Mouse (Mus musculus) MEL (cell line): ENCODE data around the gene Arfip1.

ENCODE experiments used
- CHD1 ChIP-seq: IDR thresholded peaks from 2 replicates; pipeline ENCODE4 v1.6.1; 2012; ENCODE audit warnings: low read depth, mild to moderate bottlenecking, inconsistent platforms, low read length, improper control_type of control experiment
- CTCF ChIP-seq, 3 experiments: IDR thresholded peaks in 2 of 3; conservative IDR thresholded peaks in 1 of 3; 2 replicates each; pipeline ENCODE4 v1.5.1; 2011 to 2012; ENCODE audit warnings: low read length in 3 of 3, low read depth in 2 of 3, mild to moderate bottlenecking in 2 of 3, improper control_type of control experiment in 1 of 3, inconsistent platforms in 1 of 3, mixed read lengths in 1 of 3, moderate library complexity in 1 of 3; ENCODE audit not compliant: control insufficient read depth in 1 of 3, insufficient read depth in 1 of 3, poor library complexity in 1 of 3, severe bottlenecking in 1 of 3
- EP300 ChIP-seq, 2 experiments: IDR thresholded peaks; 2 replicates each; pipeline ENCODE4 v1.6.1; 2011; ENCODE audit warnings: improper control_type of control experiment in 2 of 2, low read length in 2 of 2, low read depth in 1 of 2, mild to moderate bottlenecking in 1 of 2
- GATA1 ChIP-seq: IDR thresholded peaks from 2 replicates; pipeline ENCODE4 v1.6.1; 2011; ENCODE audit warnings: low read depth, low read length, improper control_type of control experiment
- NELFE ChIP-seq: IDR thresholded peaks from 2 replicates; pipeline ENCODE4 v1.6.1; 2011; ENCODE audit warnings: low read depth, low read length, improper control_type of control experiment
- POLR2A ChIP-seq, 2 experiments: IDR thresholded peaks; 2 replicates each; pipeline ENCODE4 v1.6.1; 2011 to 2012; ENCODE audit warnings: low read length in 2 of 2, mild to moderate bottlenecking in 2 of 2, control low read depth in 1 of 2, improper control_type of control experiment in 1 of 2, low read depth in 1 of 2, moderate library complexity in 1 of 2; ENCODE audit not compliant: control insufficient read depth in 1 of 2, insufficient read depth in 1 of 2, poor library complexity in 1 of 2
- TBP ChIP-seq: IDR thresholded peaks from 2 replicates; pipeline ENCODE4 v1.8.0; 2011; ENCODE audit warnings: low read depth, low read length, improper control_type of control experiment
- TCF12 ChIP-seq: IDR thresholded peaks from 2 replicates; pipeline ENCODE4 v1.6.1; 2014; ENCODE audit warnings: low read depth, mild to moderate bottlenecking, inconsistent platforms, low read length, improper control_type of control experiment, moderate library complexity
- ZKSCAN1 ChIP-seq: IDR thresholded peaks from 2 replicates; pipeline ENCODE4 v1.6.1; 2012; ENCODE audit warnings: low read depth, mild to moderate bottlenecking, inconsistent platforms, low read length, improper control_type of control experiment, moderate library complexity
- ZMIZ1 ChIP-seq: IDR thresholded peaks from 2 replicates; pipeline ENCODE4 v1.6.1; 2012; ENCODE audit warnings: low read depth, mild to moderate bottlenecking, inconsistent platforms, low read length, improper control_type of control experiment, moderate library complexity

GRCm38 (mm10) chr3:84569587-84569986 lies 12.8 kb downstream of the Arfip1 start:
- no peak for TF ChIP-seq POLR2A (IDR thresholded peaks at IDR 0.05; ENCODE audit: control insufficient read depth in 1 of 2, insufficient read depth in 1 of 2, low read depth in 1 of 2, low read length in 2 of 2, poor library complexity in 1 of 2)
- TF ChIP-seq GATA1: no peak
- no peak for TF ChIP-seq CTCF (IDR thresholded peaks at IDR 0.05 in 2 of 3, conservative IDR thresholded peaks at IDR 0.05 in 1 of 3; ENCODE audit: control insufficient read depth in 1 of 3, insufficient read depth in 1 of 3, low read depth in 2 of 3, low read length in 3 of 3, poor library complexity in 1 of 3, severe bottlenecking in 1 of 3)
- TF ChIP-seq CHD1: no peak
- no peak for TF ChIP-seq TCF12
- no peak for TF ChIP-seq ZKSCAN1
- no peak for TF ChIP-seq ZMIZ1
- TF ChIP-seq EP300 (IDR thresholded peaks at IDR 0.05; ENCODE audit: low read depth in 1 of 2, low read length in 2 of 2): no peak
- TF ChIP-seq NELFE: no peak
- TF ChIP-seq TBP: no peak
